Mouse (Mus musculus) heart, embryonic 12.5 days (tissue): ENCODE measurements around the gene Rfx8. TPM values are rescaled to one million over a fixed set of nuclear protein-coding genes. Genes with fewer than 3 reads are reported as not detected.

ENCODE experiments used
- ATAC-seq: fragments of 200-750 bp; cut with Nextera tagmentation; 2 replicates; pipeline ENCODE4 v1.8.0; 2017; ENCODE audit warnings: moderate TSS enrichment, moderate library complexity; ENCODE audit not compliant: insufficient number of reproducible peaks, low FRiP score
- H3K27ac ChIP-seq: fragments of 300-500 bp; sonication (generic); 2 replicates; pipeline ENCODE4 v1.5.1; 2016; ENCODE audit warnings: mild to moderate bottlenecking, moderate library complexity; ENCODE audit not compliant: poor library complexity, severe bottlenecking
- H3K27me3 ChIP-seq: fragments of 300-500 bp; sonication (generic); replicated peaks from 2 replicates; pipeline ENCODE4 v1.6.1; 2016; ENCODE audit warnings: mild to moderate bottlenecking, moderate library complexity
- H3K36me3 ChIP-seq: fragments of 300-500 bp; sonication (generic); 2 replicates; pipeline ENCODE4 v1.6.1; 2016; ENCODE audit warnings: mild to moderate bottlenecking, moderate library complexity
- H3K4me1 ChIP-seq: fragments of 300-500 bp; sonication (generic); replicated peaks from 2 replicates; pipeline ENCODE4 v1.6.1; 2016; ENCODE audit warnings: mild to moderate bottlenecking
- H3K4me2 ChIP-seq: fragments of 300-500 bp; sonication (generic); 2 replicates; pipeline ENCODE4 v1.6.1; 2016; ENCODE audit warnings: mild to moderate bottlenecking, moderate library complexity
- H3K4me3 ChIP-seq: fragments of 300-500 bp; sonication (generic); 2 replicates; pipeline ENCODE4 v1.5.1; 2016; ENCODE audit warnings: mild to moderate bottlenecking
- H3K9ac ChIP-seq: fragments of 300-500 bp; sonication (generic); 2 replicates; pipeline ENCODE4 v1.6.1; 2016; ENCODE audit warnings: mild to moderate bottlenecking, moderate library complexity
- H3K9me3 ChIP-seq: fragments of 300-500 bp; sonication (generic); replicated peaks from 2 replicates; pipeline ENCODE4 v1.6.1; 2016; ENCODE audit warnings: mild to moderate bottlenecking, moderate library complexity
- WGBS: fragments of 180-500 bp; shearing (Covaris S2); methylation state at CpG from one replicate; pipeline ENCODE4 v1.1.7; 2016; 5-methylcytosine and 5-hydroxymethylcytosine counted together
- polyA plus RNA-seq: library from polyadenylated mRNA; unstranded; fragments of >200 nt; fragmentation: Nextera tagmentation; extraction: Ambion mirVana; gene quantifications from 2 replicates; pipeline ENCODE4 v1.2.1, GENCODE M21; 2016

The Rfx8 gene
- polyA plus RNA-seq, 1 experiment from 2014 or later: 1.2 TPM

GRCm38 (mm10) chr1:39645905-39646759 is 74.7 kb downstream of the Rfx8 start:
- Histone ChIP-seq H3K4me3 (no peak overlapping the region), H3K4me1 (peaks cover 11% of the 10 kb centered on the region), H3K4me2 (no peak overlapping the region), H3K9ac (no peak overlapping the region), H3K9me3 (0 out of 2 replicates have a peak, but pooled peaks cover 2% of the 10 kb centered on the region), H3K27ac (no peak overlapping the region), H3K36me3 (no peaks in the 10 kb centered on the region), H3K27me3 (peaks cover 37% of the 10 kb centered on the region)
- 47% methylated on average over 8 of the region's 8 CpGs for WGBS
- ATAC-seq: no peak

DNA sequence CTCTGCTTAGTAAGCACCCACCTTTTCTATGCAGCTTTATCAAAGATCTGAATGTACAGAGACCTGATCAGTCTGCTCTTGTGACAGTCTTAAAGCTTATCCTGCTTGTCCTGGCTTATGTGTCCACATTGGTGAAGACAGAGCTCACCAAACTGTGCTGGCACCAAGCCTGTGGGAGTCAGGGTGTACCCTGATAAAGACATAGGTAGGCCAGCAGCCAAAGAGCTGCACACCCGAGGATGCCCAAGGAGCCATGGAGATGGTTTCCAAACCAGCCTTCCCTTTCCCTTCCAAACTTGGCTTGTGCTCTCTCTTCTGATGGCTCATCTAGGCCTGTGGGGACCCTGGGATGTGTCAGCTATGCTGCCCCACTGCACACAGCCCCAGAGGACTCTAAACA is 76.5 kb downstream of the Rfx8 start:
- Histone ChIP-seq H3K4me3 (no peak overlapping the region), H3K4me1 (no peaks in the 10 kb centered on the region), H3K9ac (no peak overlapping the region), H3K4me2 (no peak overlapping the region), H3K27me3 (peaks cover 22% of the 10 kb centered on the region), H3K27ac (no peak overlapping the region), H3K36me3 (no peaks in the 10 kb centered on the region), H3K9me3 (0 out of 2 replicates have a peak, but pooled peaks cover 2% of the 10 kb centered on the region)
- 58% methylated on average over 1 of the region's 1 CpGs for WGBS
- no peak for ATAC-seq

DNA sequence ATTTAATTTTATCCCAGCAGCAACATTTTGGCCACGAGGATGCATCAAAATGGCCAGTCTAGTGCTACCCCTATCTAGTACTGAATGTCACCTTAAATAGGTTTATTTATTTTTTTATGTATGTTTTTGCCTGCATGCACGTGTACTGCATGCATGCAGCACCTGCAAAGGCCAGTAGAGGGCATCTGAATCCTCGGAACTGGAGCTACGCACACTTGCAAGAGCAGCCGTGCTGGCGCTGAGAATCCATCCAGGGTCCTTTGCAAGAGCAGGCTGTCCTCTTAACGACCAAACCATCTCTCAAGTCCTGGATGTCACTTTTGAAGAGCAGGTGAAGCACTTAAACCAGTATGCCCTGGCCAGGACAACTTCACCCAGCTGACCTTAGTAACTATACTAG is 79.1 kb downstream of the Rfx8 start:
- Histone ChIP-seq H3K9me3 (0 out of 2 replicates have a peak, but pooled peaks cover 2% of the 10 kb centered on the region), H3K27ac (no peak overlapping the region), H3K4me2 (no peak overlapping the region), H3K4me3 (no peak overlapping the region), H3K27me3 (no peaks in the 10 kb centered on the region), H3K4me1 (no peaks in the 10 kb centered on the region; the same call in 1 of the 2 replicates), H3K9ac (no peak overlapping the region), H3K36me3 (no peaks in the 10 kb centered on the region)
- no peak for ATAC-seq
- WGBS: 82% methylated on average over 7 of the region's 7 CpGs

DNA sequence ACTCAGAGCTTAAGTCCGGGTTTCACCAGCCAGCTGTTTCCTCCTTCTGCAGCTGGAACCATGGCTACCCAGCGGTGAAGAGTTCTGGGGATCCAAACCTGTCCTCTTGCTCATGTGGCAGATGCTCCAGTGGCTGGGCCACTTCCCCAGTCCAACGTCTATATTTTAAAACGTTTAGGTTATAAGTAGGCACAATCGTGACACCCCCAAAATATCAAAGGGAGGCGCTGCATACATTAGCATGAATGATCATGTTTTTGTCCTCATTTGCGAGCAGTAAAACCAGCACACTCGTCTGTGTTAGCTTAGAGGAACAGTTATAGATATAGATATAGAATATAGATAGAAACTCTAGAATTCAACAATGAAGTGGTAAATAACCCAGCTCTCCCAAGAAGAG is 83.7 kb downstream of the Rfx8 start:
- 0 out of 2 replicates have a peak, but pooled peaks cover 2% of the 10 kb centered on the region for H3K9me3 ChIP-seq
- H3K9ac ChIP-seq: no peak overlapping the region
- no peak for ATAC-seq
- WGBS: 58% methylated on average over 8 of the region's 8 CpGs
- H3K27me3 ChIP-seq: no peaks in the 10 kb centered on the region
- H3K36me3 ChIP-seq: no peaks in the 10 kb centered on the region
- no peak overlapping the region for H3K4me2 ChIP-seq
- no peak overlapping the region for H3K4me3 ChIP-seq
- H3K4me1 ChIP-seq: no peaks in the 10 kb centered on the region; the same call in 1 of the 2 replicates
- H3K27ac ChIP-seq: no peak overlapping the region

DNA sequence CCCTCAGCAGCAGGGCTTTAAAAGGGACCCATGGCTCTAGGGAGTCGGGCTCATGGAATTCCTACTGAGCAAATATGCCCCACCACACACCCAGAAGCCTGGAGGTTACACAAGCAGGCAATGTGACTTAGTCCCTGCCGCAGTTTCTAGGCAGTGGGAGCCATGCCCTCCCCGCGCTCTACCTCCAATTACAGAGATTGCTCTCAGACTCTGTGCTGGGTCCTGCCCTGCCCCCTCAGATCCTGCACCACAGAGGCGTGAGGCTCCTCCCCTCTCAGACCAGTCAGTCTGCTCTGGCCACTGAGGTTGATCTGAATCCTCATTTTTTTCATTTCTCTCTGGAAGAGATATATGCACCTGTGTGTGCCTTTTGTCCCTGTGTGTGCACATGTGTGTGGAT is 84.1 kb downstream of the Rfx8 start:
- Histone ChIP-seq H3K36me3 (no peaks in the 10 kb centered on the region), H3K9me3 (0 out of 2 replicates have a peak, but pooled peaks cover under 1% of the 10 kb centered on the region), H3K4me1 (no peaks in the 10 kb centered on the region; the same call in 1 of the 2 replicates), H3K27ac (no peak overlapping the region), H3K27me3 (no peaks in the 10 kb centered on the region), H3K4me2 (0 out of 2 replicates have a peak overlapping the region, but pooled peaks have one; percentile 2), H3K4me3 (no peak overlapping the region), H3K9ac (no peak overlapping the region)
- 6% methylated on average over 5 of the region's 5 CpGs for WGBS
- peak; percentile 29; the same call in 1 of the 2 replicates for ATAC-seq

GRCm38 (mm10) chr1:39636196-39636595 is 84.6 kb downstream of the Rfx8 start:
- 0 out of 2 replicates have a peak overlapping the region, but pooled peaks have one; percentile 2 for H3K4me2 ChIP-seq
- H3K36me3 ChIP-seq: no peaks in the 10 kb centered on the region
- H3K4me1 ChIP-seq: no peaks in the 10 kb centered on the region; the same call in 1 of the 2 replicates
- no peak overlapping the region for H3K4me3 ChIP-seq
- H3K9me3 ChIP-seq: no peaks in the 10 kb centered on the region
- no peak for ATAC-seq
- WGBS: 29% methylated on average over 5 of the region's 5 CpGs
- H3K9ac ChIP-seq: no peak overlapping the region
- no peak overlapping the region for H3K27ac ChIP-seq
- no peaks in the 10 kb centered on the region for H3K27me3 ChIP-seq

- ATAC-seq: no peak
- H3K4me2 ChIP-seq: no peak overlapping the region
- no peaks in the 10 kb centered on the region for H3K36me3 ChIP-seq
- WGBS: 80% methylated on average over 9 of the region's 9 CpGs
- peaks cover 2% of the 10 kb centered on the region; the same call in 1 of the 2 replicates for H3K27me3 ChIP-seq
- no peak overlapping the region for H3K27ac ChIP-seq
- no peak overlapping the region for H3K9ac ChIP-seq
- no peaks in the 10 kb centered on the region for H3K9me3 ChIP-seq
- no peak overlapping the region for H3K4me3 ChIP-seq
- no peaks in the 10 kb centered on the region for H3K4me1 ChIP-seq
Observed at GRCm38 (mm10) chr1:39628606-39629005, 92.2 kb downstream of the Rfx8 start.

- no peaks in the 10 kb centered on the region for H3K4me1 ChIP-seq
- no peak overlapping the region for H3K4me3 ChIP-seq
- H3K36me3 ChIP-seq: no peaks in the 10 kb centered on the region
- no peak for ATAC-seq
- peaks cover 2% of the 10 kb centered on the region; the same call in 1 of the 2 replicates for H3K27me3 ChIP-seq
- H3K4me2 ChIP-seq: no peak overlapping the region
- H3K27ac ChIP-seq: no peak overlapping the region
- no peak overlapping the region for H3K9ac ChIP-seq
- H3K9me3 ChIP-seq: no peaks in the 10 kb centered on the region
- 63% methylated on average over 3 of the region's 3 CpGs for WGBS
Observed at GRCm38 (mm10) chr1:39625491-39625890, 95.3 kb downstream of the Rfx8 start.

GRCm38 (mm10) chr1:39623729-39624128 is 97.1 kb downstream of the Rfx8 start:
- H3K36me3 ChIP-seq: no peaks in the 10 kb centered on the region
- H3K9ac ChIP-seq: no peak overlapping the region
- H3K4me3 ChIP-seq: no peak overlapping the region
- WGBS: 48% methylated on average over 1 of the region's 1 CpGs
- H3K27ac ChIP-seq: no peak overlapping the region
- H3K4me1 ChIP-seq: no peaks in the 10 kb centered on the region
- H3K9me3 ChIP-seq: no peaks in the 10 kb centered on the region
- 0 out of 2 replicates have a peak, but pooled peaks cover 2% of the 10 kb centered on the region for H3K27me3 ChIP-seq
- no peak for ATAC-seq
- no peak overlapping the region for H3K4me2 ChIP-seq

- WGBS: 83% methylated on average over 5 of the region's 5 CpGs
- H3K9me3 ChIP-seq: no peaks in the 10 kb centered on the region
- H3K4me3 ChIP-seq: no peak overlapping the region
- H3K4me2 ChIP-seq: no peak overlapping the region
- no peak for ATAC-seq
- no peak overlapping the region for H3K27ac ChIP-seq
- 0 out of 2 replicates have a peak, but pooled peaks cover 2% of the 10 kb centered on the region for H3K27me3 ChIP-seq
- no peaks in the 10 kb centered on the region for H3K4me1 ChIP-seq
- no peaks in the 10 kb centered on the region for H3K36me3 ChIP-seq
- no peak overlapping the region for H3K9ac ChIP-seq
Observed at GRCm38 (mm10) chr1:39623106-39623505, 97.7 kb downstream of the Rfx8 start.

GRCm38 (mm10) chr1:39618524-39618923 is 102.3 kb downstream of the Rfx8 start:
- no peak overlapping the region for H3K27ac ChIP-seq

More at GRCm38 (mm10) chr1:39618524-39618923, 102.3 kb downstream of the Rfx8 start:
- H3K27me3 ChIP-seq: no peaks in the 10 kb centered on the region
- H3K9ac ChIP-seq: no peak overlapping the region
- H3K36me3 ChIP-seq: no peaks in the 10 kb centered on the region
- 55% methylated on average over 8 of the region's 8 CpGs for WGBS
- peaks cover 5% of the 10 kb centered on the region for H3K4me1 ChIP-seq
- H3K9me3 ChIP-seq: no peaks in the 10 kb centered on the region
- ATAC-seq: no peak
- no peak overlapping the region for H3K4me3 ChIP-seq
- no peak overlapping the region for H3K4me2 ChIP-seq
